ENCODE assay signal across 31 mouse cellular contexts in the genomic region with DNA sequence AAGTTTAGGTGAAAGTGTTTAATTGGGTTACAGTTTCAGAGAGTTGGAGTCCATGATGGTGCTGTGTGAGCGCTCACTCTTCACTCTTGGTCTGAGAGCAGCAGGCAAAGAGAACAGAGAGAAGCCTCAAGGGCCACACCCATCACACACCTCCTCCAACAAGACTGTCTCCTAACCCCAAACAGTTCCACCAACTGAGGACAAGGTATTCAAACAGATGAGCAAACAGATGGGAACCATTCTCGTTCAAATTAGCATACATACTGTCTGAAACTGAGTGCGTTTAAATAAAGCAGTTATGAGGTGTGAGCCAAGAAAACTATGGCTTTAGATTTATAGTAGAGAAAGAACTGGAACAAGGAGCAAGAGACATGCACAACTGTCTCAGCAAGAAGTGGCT. TPM values are rescaled to one million over a fixed set of nuclear protein-coding genes. Genes with fewer than 3 reads are reported as not detected.
DNase-seq lines count a peak whose midpoint lies in the region; ATAC-seq lines count a peak whose summit lies in the region.
"Had no signal": no experiment of that assay in that cellular context is flagged by ENCODE, and none has a peak within 500 bp of the region (broad histone marks: within the 10 kb centered on the region; RNA-seq: fewer than 3 reads in every experiment).

No protein-coding gene starts in this region.

- no peak overlapping the region for H3K4me2 ChIP-seq in forebrain, embryonic 15.5 days (replicated peaks)
- H3K4me2 ChIP-seq in forebrain, embryonic 13.5 days, result no peak overlapping the region
- H3K4me2 ChIP-seq in liver, embryonic 13.5 days, result no peak overlapping the region
- H3K4me2 ChIP-seq: embryonic facial prominence, embryonic 15.5 days; hindbrain, embryonic 15.5 days; midbrain, embryonic 12.5 days; neural tube, embryonic 12.5 days had no signal

- no peak overlapping the region for H3K9ac ChIP-seq in forebrain, embryonic 15.5 days (replicated peaks)
- H3K9ac ChIP-seq in forebrain, embryonic 13.5 days, result no peak overlapping the region
- H3K9ac ChIP-seq in liver, embryonic 13.5 days, result 0 out of 2 replicates have a peak overlapping the region, but pooled peaks have one; percentile 13
- H3K9ac ChIP-seq: embryonic facial prominence, embryonic 15.5 days; hindbrain, embryonic 15.5 days; midbrain, embryonic 12.5 days; neural tube, embryonic 12.5 days had no signal

- H3K36me3 ChIP-seq in forebrain, embryonic 15.5 days, result 0 out of 2 replicates have a peak, but pooled peaks cover 7% of the 10 kb centered on the region
- H3K36me3 ChIP-seq in forebrain, embryonic 13.5 days (ENCODE audit: poor library complexity, severe bottlenecking), result peaks cover 19% of the 10 kb centered on the region
- H3K36me3 ChIP-seq in liver, embryonic 13.5 days, result peaks cover 19% of the 10 kb centered on the region

- no peaks in the 10 kb centered on the region for H3K27me3 ChIP-seq in forebrain, embryonic 15.5 days
- no peaks in the 10 kb centered on the region for H3K27me3 ChIP-seq in forebrain, embryonic 13.5 days
- no peaks in the 10 kb centered on the region for H3K27me3 ChIP-seq in liver, embryonic 13.5 days
- H3K27me3 ChIP-seq: embryonic facial prominence, embryonic 15.5 days; hindbrain, embryonic 15.5 days; megakaryocyte, embryonic 14.5 days had no signal

- no peak for ATAC-seq in forebrain, embryonic 15.5 days (replicated peaks)
- no peak for ATAC-seq in forebrain, embryonic 13.5 days
- ATAC-seq in liver, embryonic 13.5 days (ENCODE audit: low read depth), result no peak
- ATAC-seq: inflammation-experienced regulatory T-cells, adult 6 months; lung, postnatal 0 days had no signal

- peak; percentile 41 for DNase-seq in layer of hippocampus, adult 9-11 months
- DNase-seq in layer of hippocampus, adult 18-20 months (ENCODE audit: low spot score in 2 of 2), result no peak
- no peak for DNase-seq in liver, embryonic 13.5 days
- no peak for DNase-seq in liver
- no peak for DNase-seq in thymus, postnatal 0 days (ENCODE audit: low spot score)
- DNase-seq: adrenal gland, postnatal 14 days; cerebellum, adult 8-10 months; cerebellum, postnatal 25 days; gastrocnemius, postnatal 14 days; heart, postnatal 14 days; kidney, adult 11 months; kidney, postnatal 14 days; lung, adult 18-20 months; lung, postnatal 4 days; right cerebral cortex, adult 18-20 months; spleen, adult 18-20 months; thymus, adult 18-20 months; thymus, postnatal 4 days had no signal

- no peak overlapping the region for H3K4me3 ChIP-seq in forebrain, embryonic 15.5 days
- no peak overlapping the region for H3K4me3 ChIP-seq in forebrain, embryonic 13.5 days
- H3K4me3 ChIP-seq in liver, embryonic 13.5 days (replicated peaks), result no peak overlapping the region
- H3K4me3 ChIP-seq: embryonic facial prominence, embryonic 10.5 days; embryonic facial prominence, embryonic 15.5 days; hindbrain, embryonic 10.5 days; hindbrain, embryonic 15.5 days; megakaryocyte, embryonic 14.5 days; midbrain, embryonic 12.5 days; myocyte; neural tube, embryonic 12.5 days had no signal

- no peaks in the 10 kb centered on the region for H3K9me3 ChIP-seq in forebrain, embryonic 15.5 days
- H3K9me3 ChIP-seq in forebrain, embryonic 13.5 days (replicated peaks), result no peaks in the 10 kb centered on the region
- no peaks in the 10 kb centered on the region for H3K9me3 ChIP-seq in liver, embryonic 13.5 days (replicated peaks)
- H3K9me3 ChIP-seq: embryonic facial prominence, embryonic 10.5 days; embryonic facial prominence, embryonic 15.5 days; hindbrain, embryonic 10.5 days; hindbrain, embryonic 15.5 days; megakaryocyte, embryonic 14.5 days; midbrain, embryonic 12.5 days; neural tube, embryonic 12.5 days had no signal

- peak overlapping the region; percentile 91 for H3K27ac ChIP-seq in forebrain, embryonic 15.5 days (replicated peaks)
- H3K27ac ChIP-seq in forebrain, embryonic 13.5 days, result no peak overlapping the region
- H3K27ac ChIP-seq in liver, embryonic 13.5 days, result peak overlapping the region; percentile 65
- H3K27ac ChIP-seq: embryonic facial prominence, embryonic 10.5 days; embryonic facial prominence, embryonic 15.5 days; hindbrain, embryonic 15.5 days; midbrain, embryonic 12.5 days; neural tube, embryonic 12.5 days had no signal

- H3K4me1 ChIP-seq in forebrain, embryonic 15.5 days, result peaks cover 34% of the 10 kb centered on the region
- H3K4me1 ChIP-seq in forebrain, embryonic 13.5 days, result peaks cover 15% of the 10 kb centered on the region
- peaks cover 87% of the 10 kb centered on the region for H3K4me1 ChIP-seq in liver, embryonic 13.5 days (replicated peaks)

- 71% methylated on average over 3 of the region's 3 CpGs for WGBS in forebrain, embryonic 15.5 days
- WGBS in forebrain, embryonic 13.5 days, result 90% methylated on average over 3 of the region's 3 CpGs
- 75% methylated on average over 3 of the region's 3 CpGs for WGBS in liver, embryonic 13.5 days (ENCODE audit: insufficient replicate concordance)

RNA-seq across cellular contexts. Expression of a gene that starts 13.3 kb away (rescaled TPM):
- polyA plus RNA-seq in forebrain, embryonic 15.5 days (2015; fragmentation: Nextera tagmentation; extraction: Ambion mirVana), result 53.5 and 55.0 TPM in 2 replicates
- 63.5 and 63.6 TPM in 2 replicates for polyA plus RNA-seq in forebrain, embryonic 13.5 days (2015; fragmentation: Nextera tagmentation; extraction: Ambion mirVana)
- total RNA-seq in layer of hippocampus, adult 18-20 months (2021), result 10 to 100 TPM; 29.2 to 29.7 TPM
- polyA plus RNA-seq in liver, embryonic 13.5 days (2015; fragmentation: Nextera tagmentation; extraction: Ambion mirVana), result 62.5 and 63.4 TPM in 2 replicates
- 87.7 and 89.1 TPM in 2 replicates for polyA plus RNA-seq in thymus, postnatal 0 days (2015; fragmentation: Nextera tagmentation; extraction: Ambion mirVana)

RNA-seq across cellular contexts. Expression of a gene that starts 13.7 kb away (rescaled TPM):
- 68.8 and 72.9 TPM in 2 replicates for polyA plus RNA-seq in forebrain, embryonic 15.5 days (2015; fragmentation: Nextera tagmentation; extraction: Ambion mirVana)
- polyA plus RNA-seq in forebrain, embryonic 13.5 days (2015; fragmentation: Nextera tagmentation; extraction: Ambion mirVana), result 79.2 and 81.2 TPM in 2 replicates
- 10 to 100 TPM; 39.9 to 40.9 TPM for total RNA-seq in layer of hippocampus, adult 18-20 months (2021)
- 54.2 and 57.5 TPM in 2 replicates for polyA plus RNA-seq in liver, embryonic 13.5 days (2015; fragmentation: Nextera tagmentation; extraction: Ambion mirVana)
- 84.2 and 88.0 TPM in 2 replicates for polyA plus RNA-seq in thymus, postnatal 0 days (2015; fragmentation: Nextera tagmentation; extraction: Ambion mirVana)

RNA-seq across cellular contexts. Expression of a gene that starts 50.4 kb away (rescaled TPM):
- polyA plus RNA-seq in forebrain, embryonic 15.5 days (2015; fragmentation: Nextera tagmentation; extraction: Ambion mirVana), result 18.1 and 18.5 TPM in 2 replicates
- polyA plus RNA-seq in forebrain, embryonic 13.5 days (2015; fragmentation: Nextera tagmentation; extraction: Ambion mirVana), result 19.0 and 21.0 TPM in 2 replicates
- total RNA-seq in layer of hippocampus, adult 18-20 months (2021), result 1 to 10 TPM; 6.3 to 7.6 TPM
- 10.1 and 10.6 TPM in 2 replicates for polyA plus RNA-seq in liver, embryonic 13.5 days (2015; fragmentation: Nextera tagmentation; extraction: Ambion mirVana)
- 21.4 and 22.5 TPM in 2 replicates for polyA plus RNA-seq in thymus, postnatal 0 days (2015; fragmentation: Nextera tagmentation; extraction: Ambion mirVana)

RNA-seq across cellular contexts. Expression of a gene that starts 58.8 kb away (rescaled TPM):
- 31.3 and 33.9 TPM in 2 replicates for polyA plus RNA-seq in forebrain, embryonic 15.5 days (2015; fragmentation: Nextera tagmentation; extraction: Ambion mirVana)
- polyA plus RNA-seq in forebrain, embryonic 13.5 days (2015; fragmentation: Nextera tagmentation; extraction: Ambion mirVana), result 16.6 and 18.8 TPM in 2 replicates
- total RNA-seq in layer of hippocampus, adult 18-20 months (2021), result 100 to 1,000 TPM; 182 to 195 TPM
- polyA plus RNA-seq in liver, embryonic 13.5 days (2015; fragmentation: Nextera tagmentation; extraction: Ambion mirVana), result 0.20 TPM in 2 replicates
- polyA plus RNA-seq in thymus, postnatal 0 days (2015; fragmentation: Nextera tagmentation; extraction: Ambion mirVana), result 56.4 and 75.0 TPM in 2 replicates
- total RNA-seq: granulocyte monocyte progenitor cell, adult 5-6 weeks had no signal
